Comparison of ENCODE assay signal across 8 mouse cellular contexts in the genomic region with DNA sequence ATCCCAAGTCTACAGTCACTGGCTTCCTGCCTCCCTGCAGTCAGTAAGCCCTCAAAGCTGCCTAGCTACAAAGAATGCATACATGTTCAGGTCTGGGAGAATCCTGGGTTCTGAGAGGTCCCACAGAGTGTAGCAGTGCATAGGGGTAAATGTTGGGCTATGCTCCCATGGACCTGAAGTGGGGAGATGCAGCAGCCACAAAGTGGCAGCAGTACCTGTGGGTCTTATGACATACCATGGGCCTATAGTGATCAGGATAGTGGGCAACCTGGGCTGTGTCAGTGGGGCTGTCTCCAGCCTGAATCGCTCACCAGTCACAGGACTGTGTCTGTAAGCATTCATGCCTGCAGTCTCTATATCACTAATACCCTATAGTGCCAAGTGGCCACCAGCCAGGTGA. TPM values are rescaled to one million over a fixed set of nuclear protein-coding genes. Genes with fewer than 3 reads are reported as not detected.
DNase-seq lines count a peak whose midpoint lies in the region; ATAC-seq and TF ChIP-seq lines count a peak whose summit lies in the region.

A gene (plus strand): TSS at position 301 of the 400 bp plus-strand sequence.

- TF ChIP-seq EP300 in stomach, postnatal 0 days (optimal IDR thresholded peaks at IDR 0.05) = no peak

- TF ChIP-seq CTCF in stomach, postnatal 0 days (IDR thresholded peaks at IDR 0.05; ENCODE audit: low read depth) = no peak

- H3K9ac ChIP-seq in embryonic facial prominence, embryonic 15.5 days = no peak within 1 kb of the TSS
- no peak within 1 kb of the TSS for H3K9ac ChIP-seq in limb, embryonic 12.5 days (replicated peaks)
- no peak within 1 kb of the TSS for H3K9ac ChIP-seq in stomach, postnatal 0 days (ENCODE audit: low read length)

- H3K4me3 ChIP-seq in megakaryocyte, embryonic 14.5 days (replicated peaks) = peak within 1 kb of the TSS; percentile 71
- no peak within 1 kb of the TSS for H3K4me3 ChIP-seq in embryonic facial prominence, embryonic 15.5 days (replicated peaks)
- no peak within 1 kb of the TSS for H3K4me3 ChIP-seq in limb, embryonic 12.5 days (replicated peaks)
- H3K4me3 ChIP-seq in stomach, postnatal 0 days (ENCODE audit: low read depth, low read length) = no peak within 1 kb of the TSS

- ATAC-seq in megakaryocyte, adult 5-6 weeks (ENCODE audit: poor library complexity, severe bottlenecking) = no peak
- ATAC-seq in embryonic facial prominence, embryonic 15.5 days (ENCODE audit: insufficient number of reproducible peaks, low FRiP score, low TSS enrichment, low read depth) = no peak
- no peak for ATAC-seq in limb, embryonic 12.5 days (ENCODE audit: insufficient number of reproducible peaks, insufficient read depth, low FRiP score, low TSS enrichment, low read depth)
- no peak for ATAC-seq in stomach, postnatal 0 days (ENCODE audit: low FRiP score, low TSS enrichment)

- no peaks in the 10 kb centered on the region for H3K36me3 ChIP-seq in megakaryocyte, embryonic 14.5 days (replicated peaks; ENCODE audit: low read length)
- no peaks in the 10 kb centered on the region for H3K36me3 ChIP-seq in embryonic facial prominence, embryonic 15.5 days
- no peaks in the 10 kb centered on the region for H3K36me3 ChIP-seq in limb, embryonic 12.5 days
- H3K36me3 ChIP-seq in stomach, postnatal 0 days (ENCODE audit: control insufficient read depth, insufficient read depth, low read length) = no peaks in the 10 kb centered on the region

- intact Hi-C loops in heart, postnatal 14 days (cut with DNase I) = no loop called here

- peak within 1 kb of the TSS; percentile 66 for H3K27ac ChIP-seq in embryonic facial prominence, embryonic 15.5 days (replicated peaks)
- peak within 1 kb of the TSS; percentile 64; the same call in 1 of the 2 replicates for H3K27ac ChIP-seq in limb, embryonic 12.5 days
- H3K27ac ChIP-seq in stomach, postnatal 0 days (replicated peaks) = peak within 1 kb of the TSS; percentile 73

- peaks cover 100% of the 10 kb centered on the region for H3K4me1 ChIP-seq in megakaryocyte, embryonic 14.5 days
- peaks cover 13% of the 10 kb centered on the region; the same call in 1 of the 2 replicates for H3K4me1 ChIP-seq in embryonic facial prominence, embryonic 15.5 days
- H3K4me1 ChIP-seq in limb, embryonic 12.5 days (replicated peaks) = peaks cover 11% of the 10 kb centered on the region
- no peaks in the 10 kb centered on the region for H3K4me1 ChIP-seq in stomach, postnatal 0 days (replicated peaks; ENCODE audit: control insufficient read depth, insufficient read depth)

- no peaks in the 10 kb centered on the region for H3K9me3 ChIP-seq in megakaryocyte, embryonic 14.5 days
- H3K9me3 ChIP-seq in embryonic facial prominence, embryonic 15.5 days (replicated peaks) = no peaks in the 10 kb centered on the region
- no peaks in the 10 kb centered on the region for H3K9me3 ChIP-seq in limb, embryonic 12.5 days
- no peaks in the 10 kb centered on the region for H3K9me3 ChIP-seq in stomach, postnatal 0 days (ENCODE audit: control insufficient read depth, low read length)

- no peak within 1 kb of the TSS for H3K4me2 ChIP-seq in embryonic facial prominence, embryonic 15.5 days (replicated peaks)
- no peak within 1 kb of the TSS for H3K4me2 ChIP-seq in limb, embryonic 12.5 days
- no peak within 1 kb of the TSS for H3K4me2 ChIP-seq in stomach, postnatal 0 days (replicated peaks; ENCODE audit: low read depth)

- 95% methylated on average over 1 of the region's 1 CpGs for WGBS in embryonic facial prominence, embryonic 15.5 days
- 92% methylated on average over 1 of the region's 1 CpGs for WGBS in limb, embryonic 12.5 days
- WGBS in stomach, postnatal 0 days = 75% methylated on average over 1 of the region's 1 CpGs

- H3K27me3 ChIP-seq in megakaryocyte, embryonic 14.5 days (replicated peaks) = peaks cover 47% of the 10 kb centered on the region
- H3K27me3 ChIP-seq in embryonic facial prominence, embryonic 15.5 days = no peaks in the 10 kb centered on the region
- no peaks in the 10 kb centered on the region; the same call in 1 of the 2 replicates for H3K27me3 ChIP-seq in limb, embryonic 12.5 days
- H3K27me3 ChIP-seq in stomach, postnatal 0 days (ENCODE audit: control insufficient read depth, insufficient read depth, low read length) = no peaks in the 10 kb centered on the region

- no peak for DNase-seq in heart, postnatal 14 days
- DNase-seq in stomach, postnatal 0 days (ENCODE audit: low spot score) = no peak
- no peak for DNase-seq in urinary bladder, postnatal 14 days (ENCODE audit: low spot score)
- no peak for DNase-seq in ovary, postnatal 10 days (ENCODE audit: low spot score)

RNA-seq across cellular contexts. Expression of the gene that starts here (rescaled TPM):
- 19.7 and 90.5 TPM in 2 replicates for polyA plus RNA-seq in megakaryocyte, embryonic 14.5 days (2012; ENCODE audit: insufficient read depth, low replicate concordance)
- total RNA-seq in megakaryocyte, adult 5-6 weeks (2015) = 1.6 and 3.1 TPM in 2 replicates
- total RNA-seq in megakaryocyte, adult 5-6 weeks (2017) = 3.7 and 3.9 TPM in 2 replicates
- 111 and 125 TPM in 2 replicates for polyA plus RNA-seq in embryonic facial prominence, embryonic 15.5 days (2015; fragmentation: Nextera tagmentation; extraction: Ambion mirVana)
- 100 to 1,000 TPM; 224 to 237 TPM for total RNA-seq in heart, postnatal 14 days (2021)
- polyA plus RNA-seq in limb, embryonic 12.5 days (2016; fragmentation: Nextera tagmentation; extraction: Ambion mirVana) = 77.4 and 82.1 TPM in 2 replicates
- 49.7 and 54.3 TPM in 2 replicates for polyA plus RNA-seq in stomach, postnatal 0 days (2015; fragmentation: Nextera tagmentation; extraction: Ambion mirVana)

Comparison
In these comparisons a context has a peak if more than half of its experiments do, and no peak if none do; other contexts are left out.
1. RNA of the gene that starts here (total RNA-seq): 224 to 237 TPM in heart, postnatal 14 days; 1.6 to 3.9 TPM in megakaryocyte, adult 5-6 weeks; every median in the first group is over 10 times any median in the second.
2. Peak in every context shown above with its lines, with median percentiles within 50 percentile points of each other: H3K27ac ChIP-seq.